Mouse (Mus musculus) midbrain, embryonic 11.5 days (tissue): ENCODE results near the gene Arrb1. TPM values are rescaled to one million over a fixed set of nuclear protein-coding genes. Genes with fewer than 3 reads are reported as not detected.

ENCODE experiments used
- ATAC-seq: fragments of 200-750 bp; cut with Nextera tagmentation; 2 replicates; pipeline ENCODE4 v1.8.0; 2017; ENCODE audit warnings: moderate TSS enrichment, moderate library complexity; ENCODE audit not compliant: low FRiP score
- DNase-seq: peaks from one replicate; pipeline ENCODE4 v3.0.0; 2015; ENCODE audit warnings: low spot score; ENCODE audit errors: missing footprints
- H3K27ac ChIP-seq: fragments of 300-500 bp; sonication (generic); 2 replicates; pipeline ENCODE4 v1.5.1; 2014; ENCODE audit warnings: low read depth, low read length
- H3K27me3 ChIP-seq: fragments of 300-500 bp; sonication (generic); 2 replicates; pipeline ENCODE4 v1.6.1; 2014; ENCODE audit warnings: mild to moderate bottlenecking, low read length, moderate library complexity, mixed read lengths; ENCODE audit not compliant: control insufficient read depth, insufficient read depth
- H3K36me3 ChIP-seq: fragments of 300-500 bp; sonication (generic); 2 replicates; pipeline ENCODE4 v1.6.1; 2014; ENCODE audit warnings: mild to moderate bottlenecking, low read length, moderate library complexity, mixed read lengths; ENCODE audit not compliant: control insufficient read depth, insufficient read depth
- H3K4me1 ChIP-seq: fragments of 300-500 bp; sonication (generic); 2 replicates; pipeline ENCODE4 v1.6.1; 2014; ENCODE audit warnings: low read length; ENCODE audit not compliant: control insufficient read depth, insufficient read depth
- H3K4me2 ChIP-seq: fragments of 300-500 bp; sonication (generic); 2 replicates; pipeline ENCODE4 v1.6.1; 2014; ENCODE audit warnings: mild to moderate bottlenecking, moderate library complexity
- H3K4me3 ChIP-seq: fragments of 300-500 bp; sonication (generic); 2 replicates; pipeline ENCODE4 v1.5.1; 2014; ENCODE audit warnings: low read depth, low read length
- H3K9ac ChIP-seq: fragments of 300-500 bp; sonication (generic); 2 replicates; pipeline ENCODE4 v1.6.1; 2014; ENCODE audit warnings: low read length
- H3K9me3 ChIP-seq: fragments of 300-500 bp; sonication (generic); 2 replicates; pipeline ENCODE4 v1.6.1; 2016; ENCODE audit warnings: low read length; ENCODE audit not compliant: control insufficient read depth
- WGBS: fragments of 180-500 bp; shearing (Covaris S2); extraction: QIAGEN DNeasy Blood & Tissue Kit; methylation state at CpG from one replicate; pipeline ENCODE4 v1.1.7; 2014; 5-methylcytosine and 5-hydroxymethylcytosine counted together
- polyA plus RNA-seq: library from polyadenylated mRNA; unstranded; fragments of >200 nt; fragmentation: Nextera tagmentation; extraction: Ambion mirVana; gene quantifications from 2 replicates; pipeline ENCODE4 v1.2.1, GENCODE M21; 2014

Arrb1 gene
- polyA plus RNA-seq, 1 experiment from 2014 or later = 4.6 TPM

DNA sequence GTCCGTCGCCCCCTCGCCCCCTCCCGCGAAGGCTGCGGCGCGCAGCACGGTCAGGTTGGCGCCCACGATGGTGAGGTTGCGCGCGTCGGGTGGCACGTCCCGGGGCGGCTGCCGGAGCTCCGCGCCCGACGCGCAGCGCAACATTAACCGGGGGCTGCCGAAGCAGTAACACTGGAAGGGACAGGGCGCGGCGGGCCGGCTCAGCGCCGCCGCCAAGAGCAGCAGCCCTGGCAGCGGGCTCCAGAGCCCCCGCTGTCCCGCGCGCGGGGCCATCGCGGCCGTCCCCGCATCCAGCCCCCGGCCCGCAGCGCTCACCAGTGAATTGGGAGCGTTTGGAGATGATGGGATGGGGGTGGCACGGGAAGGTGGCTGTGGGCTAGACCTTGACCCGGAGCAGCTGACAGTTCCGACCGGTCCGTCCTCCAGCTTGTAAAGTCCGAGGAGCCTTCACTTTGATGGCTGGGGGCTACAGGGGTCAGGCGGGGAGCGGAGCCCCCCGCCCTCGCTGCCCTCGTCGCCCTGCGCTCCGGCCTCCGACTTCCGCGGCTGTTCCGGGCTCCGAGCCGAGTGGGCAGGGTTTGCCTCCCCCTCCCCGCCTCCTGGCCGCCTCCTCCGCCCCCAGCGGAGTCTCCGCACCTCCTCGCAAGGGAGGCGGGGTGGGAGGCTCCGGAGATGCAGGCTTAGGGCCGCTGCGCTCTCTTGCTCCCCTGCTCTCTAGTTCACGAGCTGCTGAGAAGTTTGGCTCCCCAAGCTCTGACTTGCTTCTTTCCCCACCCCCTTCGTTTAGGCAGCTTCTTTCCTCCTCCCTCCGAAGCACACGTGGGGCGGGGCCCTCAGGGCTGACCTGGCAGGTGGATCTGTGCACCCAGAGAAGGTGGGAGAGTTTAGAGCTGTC is 91.4 kb downstream of the Arrb1 start, which contains the start of gene Tpbgl:
Gene Tpbgl, minus strand, starts transcription at position 728 of the 895 bp plus-strand sequence.
- H3K27ac ChIP-seq = no peak within 1 kb of the TSS
- H3K4me1 ChIP-seq = peaks cover 12% of the 10 kb centered on the region
- peak within 1 kb of the TSS; percentile 57 for H3K4me2 ChIP-seq
- peak; percentile 41 for ATAC-seq
- no peaks in the 10 kb centered on the region for H3K36me3 ChIP-seq
- peak; percentile 92 for DNase-seq
- WGBS = under 1% methylated on average over 80 of the region's 83 CpGs
- peak within 1 kb of the TSS; percentile 14 for H3K9ac ChIP-seq
- peak within 1 kb of the TSS; percentile 44 for H3K4me3 ChIP-seq
- no peaks in the 10 kb centered on the region for H3K9me3 ChIP-seq
- H3K27me3 ChIP-seq = peaks cover 55% of the 10 kb centered on the region

DNA sequence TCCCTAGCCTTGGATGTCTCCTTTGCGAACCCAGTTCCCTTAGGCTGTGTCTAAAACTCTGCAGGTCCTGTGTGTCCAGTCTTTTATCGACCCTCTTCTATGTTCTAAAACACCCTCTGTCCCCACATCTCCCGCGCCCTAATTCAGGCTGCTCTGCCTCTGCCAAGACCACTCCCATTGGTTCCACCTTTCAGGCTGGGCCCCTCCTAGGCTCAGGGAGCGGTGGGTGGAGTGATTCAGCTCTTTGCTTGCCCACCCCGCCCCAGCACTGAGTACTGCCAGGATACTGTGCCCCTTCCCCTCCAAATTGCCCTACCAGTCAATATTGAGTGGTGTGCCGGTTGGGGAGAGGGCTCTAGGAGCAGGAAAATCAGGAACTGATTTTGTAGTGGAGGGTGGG is 92.1 kb downstream of the Arrb1 start:
- no peak for DNase-seq
- Histone ChIP-seq H3K4me3 (peak overlapping the region; percentile 44; the same call in 1 of the 2 replicates), H3K36me3 (no peaks in the 10 kb centered on the region), H3K27ac (no peak overlapping the region), H3K27me3 (peaks cover 56% of the 10 kb centered on the region), H3K4me1 (peaks cover 12% of the 10 kb centered on the region), H3K9ac (no peak overlapping the region), H3K4me2 (peak overlapping the region; percentile 57), H3K9me3 (no peaks in the 10 kb centered on the region)
- ATAC-seq = no peak
- WGBS = 2% methylated on average over 7 of the region's 7 CpGs

DNA sequence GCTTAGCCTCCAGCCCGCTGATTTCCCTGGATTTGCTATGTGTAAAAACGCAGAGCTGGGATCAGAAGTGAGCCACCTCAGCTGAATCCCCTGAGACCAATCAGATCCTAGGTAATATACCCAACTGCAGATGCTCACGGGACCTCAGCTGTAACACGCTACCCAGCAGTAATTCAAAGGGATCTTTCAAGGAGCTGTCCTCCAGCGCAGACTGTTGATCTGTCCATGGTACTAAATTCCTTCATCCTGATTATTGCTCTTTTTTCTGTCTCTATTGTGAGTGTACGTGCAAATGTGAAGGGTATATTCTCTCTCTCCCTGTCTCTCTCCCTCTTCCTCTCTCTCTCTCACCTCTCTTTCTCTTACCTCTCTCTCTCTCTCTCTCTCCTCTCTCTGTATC is 97.0 kb downstream of the Arrb1 start:
- no peaks in the 10 kb centered on the region for H3K36me3 ChIP-seq
- H3K4me2 ChIP-seq = no peak overlapping the region
- H3K9ac ChIP-seq = no peak overlapping the region
- WGBS = 18% methylated on average over 6 of the region's 6 CpGs
- no peak overlapping the region for H3K4me3 ChIP-seq
- no peaks in the 10 kb centered on the region; the same call in 1 of the 2 replicates for H3K4me1 ChIP-seq
- no peak overlapping the region for H3K27ac ChIP-seq
- ATAC-seq (no peak), DNase-seq (no peak)
- H3K9me3 ChIP-seq = no peaks in the 10 kb centered on the region
- peaks cover 22% of the 10 kb centered on the region for H3K27me3 ChIP-seq

DNA sequence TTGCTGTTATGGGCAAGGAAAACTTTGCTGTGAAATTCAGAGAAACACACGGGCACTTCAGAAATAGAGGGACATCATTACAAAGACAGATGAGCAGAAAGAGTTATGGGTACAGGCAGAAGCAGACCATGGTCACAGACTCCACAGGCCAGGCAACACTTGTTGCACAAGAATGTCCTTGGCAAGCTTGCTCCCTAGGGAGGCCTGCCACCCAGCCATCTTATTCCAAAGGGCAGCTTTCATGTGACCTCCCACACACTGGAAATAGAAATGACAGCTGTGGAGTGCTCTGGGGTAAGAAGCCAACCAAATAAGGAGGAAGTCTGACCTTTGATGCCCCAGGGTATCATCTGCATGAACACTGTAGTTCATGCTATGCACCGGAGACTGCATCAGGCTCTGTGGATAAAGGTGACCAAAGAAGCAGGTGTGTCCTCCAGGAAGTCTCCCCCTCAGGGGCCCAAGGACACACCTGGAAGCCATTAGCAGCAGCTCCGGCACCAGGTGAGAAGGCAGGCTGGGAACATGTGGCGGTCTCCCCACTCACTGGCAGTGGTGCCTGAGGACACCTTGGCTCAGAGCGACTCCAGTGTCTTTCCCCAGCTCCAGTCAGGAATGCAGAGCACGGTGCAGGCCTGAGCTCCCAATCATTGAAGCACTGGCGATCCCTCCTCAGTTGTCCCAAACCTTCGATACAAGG is 98.8 kb downstream of the Arrb1 start:
- WGBS = 77% methylated on average over 8 of the region's 8 CpGs
- no peaks in the 10 kb centered on the region for H3K9me3 ChIP-seq
- H3K4me1 ChIP-seq = no peaks in the 10 kb centered on the region
- H3K27me3 ChIP-seq = peaks cover 7% of the 10 kb centered on the region
- H3K4me3 ChIP-seq = no peak overlapping the region
- H3K36me3 ChIP-seq = no peaks in the 10 kb centered on the region
- no peak for DNase-seq
- ATAC-seq = no peak
- no peak overlapping the region for H3K9ac ChIP-seq
- H3K27ac ChIP-seq = no peak overlapping the region
- H3K4me2 ChIP-seq = no peak overlapping the region

DNA sequence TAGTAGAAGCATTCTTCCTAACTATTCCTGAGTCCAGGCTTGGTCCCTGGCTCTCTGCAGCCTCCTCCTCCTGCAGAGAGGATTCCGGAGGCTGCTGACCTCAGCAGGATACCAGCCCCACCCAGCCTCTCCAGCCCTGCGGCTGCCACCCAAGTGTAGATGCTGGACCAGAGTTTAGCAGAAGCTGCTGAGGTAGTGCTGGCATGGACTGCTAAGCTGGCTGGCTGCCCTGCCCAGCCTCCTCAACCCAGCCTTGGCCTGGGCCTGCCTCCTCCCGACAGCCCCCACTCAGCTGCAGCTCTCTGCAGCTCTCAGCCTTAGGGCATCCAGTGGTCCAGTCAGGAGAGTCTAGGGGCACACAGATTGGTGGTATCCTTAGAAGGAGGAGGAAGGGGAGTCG is 106.0 kb downstream of the Arrb1 start:
- Histone ChIP-seq H3K36me3 (no peaks in the 10 kb centered on the region), H3K27me3 (no peaks in the 10 kb centered on the region), H3K27ac (no peak overlapping the region), H3K9me3 (no peaks in the 10 kb centered on the region), H3K9ac (no peak overlapping the region), H3K4me2 (no peak overlapping the region), H3K4me1 (no peaks in the 10 kb centered on the region), H3K4me3 (no peak overlapping the region)
- no peak for DNase-seq
- ATAC-seq = no peak
- 55% methylated on average over 4 of the region's 4 CpGs for WGBS

DNA sequence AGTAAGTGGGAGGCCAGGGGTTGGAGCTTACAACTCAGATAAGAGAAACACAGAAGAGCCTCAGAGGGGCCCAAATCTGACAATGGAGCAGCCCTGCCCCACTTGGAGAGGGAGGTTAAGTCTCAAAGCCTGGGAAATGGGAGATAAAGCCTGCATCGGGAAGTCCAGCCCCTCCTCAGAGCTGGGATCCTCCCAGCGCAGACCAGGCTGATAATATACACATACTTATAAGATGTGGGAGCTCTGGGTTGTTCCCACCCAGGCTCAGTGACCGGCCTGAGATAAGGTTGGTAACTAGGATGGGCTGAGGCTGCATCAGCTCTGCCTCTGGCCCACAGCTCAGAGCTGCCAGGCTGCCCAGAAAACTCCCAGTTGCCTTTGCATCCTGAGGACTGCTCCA is 106.8 kb downstream of the Arrb1 start:
- Histone ChIP-seq H3K4me3 (no peak overlapping the region), H3K4me1 (no peaks in the 10 kb centered on the region), H3K27ac (no peak overlapping the region), H3K27me3 (no peaks in the 10 kb centered on the region), H3K9me3 (no peaks in the 10 kb centered on the region), H3K9ac (no peak overlapping the region), H3K36me3 (no peaks in the 10 kb centered on the region), H3K4me2 (no peak overlapping the region)
- DNase-seq (no peak), ATAC-seq (peak; percentile 27; the same call in 1 of the 2 replicates)
- WGBS = 26% methylated on average over 3 of the region's 3 CpGs

DNA sequence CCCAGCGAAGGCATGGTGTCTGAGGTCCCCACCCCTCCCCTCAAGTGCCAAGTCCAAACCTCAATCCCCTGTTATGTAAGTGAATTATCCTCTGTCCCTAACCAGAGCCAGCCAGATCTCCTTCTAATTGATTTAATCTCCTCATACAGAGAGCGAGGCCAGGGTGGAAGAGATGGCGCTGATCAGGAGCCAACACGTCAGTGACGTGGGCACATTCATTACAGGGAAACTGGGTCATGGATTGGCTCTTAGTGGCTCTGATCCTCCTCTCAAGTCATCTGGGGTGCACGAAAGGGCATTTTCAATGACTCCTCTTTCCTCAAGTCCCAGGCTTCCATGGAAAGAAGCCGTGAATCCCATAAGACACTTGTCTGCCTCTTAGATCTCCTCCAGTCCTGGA is 109.4 kb downstream of the Arrb1 start:
- DNase-seq = no peak

DNA sequence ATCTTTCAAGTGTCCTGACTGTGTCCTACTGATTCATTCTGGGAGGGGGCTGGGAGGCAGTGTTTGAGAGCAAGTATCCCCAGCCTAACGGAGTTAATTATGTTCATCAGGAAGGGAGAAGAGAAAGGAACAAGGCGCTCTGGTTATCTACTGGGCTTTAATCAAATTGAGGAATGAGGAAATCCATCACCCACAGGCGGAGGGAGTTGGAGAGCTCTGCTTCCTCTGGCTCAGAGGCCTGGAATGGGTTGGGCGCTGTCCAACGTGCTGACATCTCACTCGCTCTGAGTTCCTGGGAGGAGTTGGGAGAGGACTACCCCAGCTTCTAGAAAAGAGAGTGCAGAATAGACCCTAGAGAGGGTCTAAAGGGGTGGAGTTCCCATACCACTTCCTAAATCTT is 113.4 kb downstream of the Arrb1 start:
- H3K4me3 ChIP-seq = no peak overlapping the region
- ATAC-seq (no peak), DNase-seq (no peak)
- H3K9ac ChIP-seq = no peak overlapping the region
- WGBS = 7% methylated on average over 6 of the region's 6 CpGs
- no peaks in the 10 kb centered on the region for H3K36me3 ChIP-seq
- no peaks in the 10 kb centered on the region for H3K9me3 ChIP-seq
- no peak overlapping the region for H3K27ac ChIP-seq
- H3K4me1 ChIP-seq = no peaks in the 10 kb centered on the region
- H3K27me3 ChIP-seq = no peaks in the 10 kb centered on the region
- H3K4me2 ChIP-seq = no peak overlapping the region

More for the DNA sequence above, 109.4 kb downstream of the Arrb1 start:
- no peak overlapping the region for H3K9ac ChIP-seq
- 84% methylated on average over 7 of the region's 7 CpGs for WGBS
- H3K27me3 ChIP-seq = no peaks in the 10 kb centered on the region
- H3K36me3 ChIP-seq = no peaks in the 10 kb centered on the region
- H3K27ac ChIP-seq = no peak overlapping the region
- no peak overlapping the region for H3K4me2 ChIP-seq
- no peak overlapping the region for H3K4me3 ChIP-seq
- ATAC-seq = no peak
- H3K4me1 ChIP-seq = no peaks in the 10 kb centered on the region
- no peaks in the 10 kb centered on the region for H3K9me3 ChIP-seq

DNA sequence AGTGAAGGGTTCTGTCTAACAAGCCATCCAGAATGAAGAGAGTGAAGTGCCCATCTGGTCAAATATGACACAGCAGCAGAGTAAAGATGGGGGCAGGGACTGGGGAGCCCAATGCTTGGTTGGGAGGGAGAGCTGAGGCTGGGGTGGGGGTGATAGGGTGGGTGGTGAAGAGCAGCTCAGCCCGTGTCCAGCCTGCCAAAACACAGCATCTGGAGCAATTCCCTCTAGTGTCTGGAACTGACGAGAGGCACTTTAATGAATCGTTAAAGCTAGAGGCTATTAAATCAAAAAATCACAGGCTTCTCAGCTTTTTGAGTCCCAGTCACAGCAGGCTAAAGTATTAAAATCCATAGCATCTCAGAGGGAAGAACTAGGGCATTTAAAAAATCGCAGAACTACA is 114.3 kb downstream of the Arrb1 start:
- WGBS = 70% methylated on average over 4 of the region's 4 CpGs

More for the DNA sequence above, 114.3 kb downstream of the Arrb1 start:
- no peak overlapping the region for H3K9ac ChIP-seq
- no peak overlapping the region for H3K4me2 ChIP-seq
- no peaks in the 10 kb centered on the region for H3K36me3 ChIP-seq
- no peaks in the 10 kb centered on the region for H3K9me3 ChIP-seq
- no peaks in the 10 kb centered on the region for H3K27me3 ChIP-seq
- DNase-seq = no peak
- no peaks in the 10 kb centered on the region for H3K4me1 ChIP-seq
- ATAC-seq = no peak
- H3K27ac ChIP-seq = no peak overlapping the region
- no peak overlapping the region for H3K4me3 ChIP-seq
